Mouse (Mus musculus): ENCODE measurements at regions not wholly inside any gene's neighbourhood (a gene's known extent, or its start where the extent isn't known, plus 50 kb on each side); places are given as distances from the start of the nearest gene placed in this dataset.

DNA sequence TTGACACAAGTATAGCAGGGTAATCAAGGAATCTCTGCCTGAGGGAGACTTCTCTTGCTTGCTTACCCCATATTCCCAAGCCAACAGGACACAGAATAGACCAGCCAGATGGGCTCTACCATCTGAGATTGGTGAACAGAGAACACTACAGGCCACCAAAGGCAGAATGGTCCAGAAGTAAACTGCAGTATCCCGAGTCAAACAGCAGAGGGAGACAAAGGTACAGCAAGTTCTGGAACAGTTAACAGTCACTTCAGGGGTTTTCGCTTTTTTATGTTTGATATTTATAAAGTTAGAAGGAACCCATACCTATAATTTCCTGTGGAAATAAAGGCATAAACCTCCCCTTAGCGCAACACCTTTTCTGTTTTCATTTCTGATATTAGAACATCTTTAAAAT, 325.5 kb upstream of the 9130204L05Rik start:
- peak; percentile 24 for DNase-seq (ENCODE audit: low spot score)

Data from adipocyte (in vitro differentiated cells).